Mouse (Mus musculus): Measurements from ENCODE around the gene Polq. TPM values are rescaled to one million over a fixed set of nuclear protein-coding genes. Genes with fewer than 3 reads are reported as not detected.
"Not testable (repeated sequence)": the region's sequence is repeated elsewhere in the genome, so short reads cannot be mapped to it uniquely, and the experiment has no call there.

The Polq gene
- total RNA-seq, 2 experiments from 2014 or later, result 1.2 to 1.4 TPM

DNA sequence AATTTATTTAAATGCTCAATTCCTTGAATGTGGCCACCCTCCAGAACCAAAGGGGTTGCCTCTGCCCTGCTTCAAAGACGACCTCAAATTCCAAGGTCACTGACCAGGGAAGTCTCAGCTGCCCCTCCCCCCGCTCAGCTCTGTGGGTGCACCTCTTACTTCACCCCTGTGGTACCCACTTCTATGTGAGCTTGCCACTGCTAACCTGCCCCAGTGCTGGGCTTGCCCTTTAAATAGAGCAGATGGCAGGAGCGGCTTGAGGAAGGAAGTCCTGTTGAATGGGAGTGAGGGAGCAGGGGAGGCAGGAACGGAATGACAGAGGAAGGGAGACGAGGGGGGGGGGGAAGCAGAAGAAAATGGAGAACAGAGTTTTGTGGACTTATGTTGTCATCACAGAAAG is 97.2 kb downstream of the Polq start:
- DNase-seq, result no peak

GRCm38 (mm10) chr16:37109285-37109684 is 97.7 kb downstream of the Polq start:
- DNase-seq, result peak in 1 of 2 experiments; percentile 34

DNA sequence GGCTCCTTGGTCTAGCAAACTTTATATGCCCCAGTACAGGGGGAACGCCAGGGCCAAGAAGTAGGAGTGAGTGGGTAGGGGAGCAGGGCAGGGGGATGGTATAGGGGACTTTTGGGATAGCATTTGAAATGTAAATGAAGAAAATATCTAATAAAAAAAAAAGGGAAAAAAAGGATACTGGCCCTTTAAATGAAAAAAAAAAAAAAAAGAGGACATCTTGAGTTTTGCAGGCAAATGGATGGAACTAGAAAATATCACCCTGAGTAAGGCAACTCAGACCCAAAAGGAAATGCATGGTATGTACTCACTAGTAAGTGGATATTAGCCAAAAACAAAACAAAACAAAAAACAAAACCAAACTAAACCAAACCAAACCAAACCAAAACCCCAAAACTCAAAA is 113.6 kb downstream of the Polq start:
- DNase-seq, result not testable (repeated sequence)

Other genes starting within 250 kb of the Polq start
- 10 to 100 TPM; 39.7 to 44.0 TPM for gene Slc15a2, start 226.8 kb upstream of the Polq start, total RNA-seq (2021)
- gene Iqcb1, start 183.4 kb upstream of the Polq start, total RNA-seq (2021), result 10 to 100 TPM; 38.9 to 39.1 TPM
- 1 to 10 TPM; 1.1 to 1.2 TPM for gene Eaf2, start 136.8 kb upstream of the Polq start, total RNA-seq (2021)
- gene Golgb1, start 136.6 kb upstream of the Polq start, total RNA-seq (2021), result 10 to 100 TPM; 74.1 to 82.4 TPM
- gene Hcls1, start 76.8 kb upstream of the Polq start, total RNA-seq (2021), result 1 to 10 TPM; 3.2 to 4.5 TPM
- under 1 TPM in 1 of 2 experiments, not detected in 1; 0.07 TPM for gene Fbxo40, start 21.3 kb upstream of the Polq start, total RNA-seq (2021)

Measured in layer of hippocampus, postnatal 36 days (tissue).